Mouse (Mus musculus) intestine, embryonic 16.5 days (tissue): ENCODE measurements around the gene Mettl6. TPM values are rescaled to one million over a fixed set of nuclear protein-coding genes. Genes with fewer than 3 reads are reported as not detected.

Source experiments
- ATAC-seq: fragments of 200-750 bp; cut with Nextera tagmentation; 2 replicates; pipeline ENCODE4 v1.8.0; 2017; ENCODE audit warnings: moderate TSS enrichment, moderate library complexity
- H3K27ac ChIP-seq: fragments of 300-500 bp; sonication (generic); 2 replicates; pipeline ENCODE4 v1.5.1; 2014; ENCODE audit warnings: mild to moderate bottlenecking, low read length
- H3K27me3 ChIP-seq: fragments of 300-500 bp; sonication (generic); replicated peaks from 2 replicates; pipeline ENCODE4 v1.6.1; 2014; ENCODE audit warnings: low read length, control low read depth, mixed read lengths; ENCODE audit not compliant: control insufficient read depth, insufficient read depth
- H3K36me3 ChIP-seq: fragments of 300-500 bp; sonication (generic); 2 replicates; pipeline ENCODE4 v1.6.1; 2014; ENCODE audit warnings: low read length, control low read depth; ENCODE audit not compliant: control insufficient read depth, insufficient read depth
- H3K4me1 ChIP-seq: fragments of 300-500 bp; sonication (generic); 2 replicates; pipeline ENCODE4 v1.6.1; 2014; ENCODE audit warnings: low read length, control low read depth, mixed read lengths; ENCODE audit not compliant: control insufficient read depth, insufficient read depth
- H3K4me2 ChIP-seq: fragments of 300-500 bp; sonication (generic); 2 replicates; pipeline ENCODE4 v1.6.1; 2014; ENCODE audit warnings: low read depth, low read length, control low read depth
- H3K4me3 ChIP-seq: fragments of 300-500 bp; sonication (generic); 2 replicates; pipeline ENCODE4 v1.5.1; 2014; ENCODE audit warnings: mild to moderate bottlenecking, low read length
- H3K9ac ChIP-seq: fragments of 300-500 bp; sonication (generic); 2 replicates; pipeline ENCODE4 v1.6.1; 2014; ENCODE audit warnings: low read depth, low read length
- H3K9me3 ChIP-seq: fragments of 300-500 bp; sonication (generic); 2 replicates; pipeline ENCODE4 v1.6.1; 2016; ENCODE audit warnings: low read length, control low read depth; ENCODE audit not compliant: control insufficient read depth
- WGBS: fragments of 180-500 bp; shearing (Covaris S2); extraction: QIAGEN DNeasy Blood & Tissue Kit; methylation state at CpG from one replicate; pipeline ENCODE4 v1.1.7; 2014; 5-methylcytosine and 5-hydroxymethylcytosine counted together
- polyA plus RNA-seq: library from polyadenylated mRNA; unstranded; fragments of >200 nt; fragmentation: Nextera tagmentation; extraction: Ambion mirVana; gene quantifications from 2 replicates; pipeline ENCODE4 v1.2.1, GENCODE M21; 2015

Gene Mettl6
- polyA plus RNA-seq, 1 experiment from 2014 or later, result 44.6 TPM

DNA sequence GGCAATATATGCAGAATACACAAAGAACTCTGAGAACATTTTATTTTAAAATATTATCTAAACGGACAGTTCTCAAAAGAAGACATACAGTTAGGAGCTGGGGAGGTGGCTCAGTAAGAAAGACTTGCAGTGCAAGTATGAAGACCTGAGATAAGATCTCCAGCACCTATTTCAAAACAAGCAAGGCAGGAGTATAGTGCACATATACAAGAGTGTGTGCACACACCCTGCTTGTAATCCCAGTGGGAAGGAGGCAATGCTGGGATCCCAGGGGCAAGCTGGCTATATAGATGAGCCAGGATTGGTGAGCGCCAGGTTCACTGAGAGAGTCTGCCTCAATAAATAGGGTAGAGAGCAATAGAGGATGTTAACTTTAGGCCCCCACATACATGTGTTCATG is 21.1 kb upstream of the Mettl6 start:
- 82% methylated on average over 2 of the region's 2 CpGs for WGBS
- Histone ChIP-seq H3K9me3 (no peaks in the 10 kb centered on the region), H3K36me3 (no peaks in the 10 kb centered on the region), H3K27me3 (no peaks in the 10 kb centered on the region), H3K27ac (no peak overlapping the region), H3K4me1 (no peaks in the 10 kb centered on the region), H3K4me2 (no peak overlapping the region), H3K4me3 (no peak overlapping the region), H3K9ac (no peak overlapping the region)
- ATAC-seq, result no peak

GRCm38 (mm10) chr14:31510322-31510721 is 15.5 kb upstream of the Mettl6 start:
- Histone ChIP-seq H3K4me3 (no peak overlapping the region), H3K27ac (no peak overlapping the region), H3K9ac (no peak overlapping the region), H3K36me3 (peaks cover 11% of the 10 kb centered on the region), H3K27me3 (no peaks in the 10 kb centered on the region), H3K4me2 (no peak overlapping the region), H3K4me1 (no peaks in the 10 kb centered on the region), H3K9me3 (no peaks in the 10 kb centered on the region)
- no peak for ATAC-seq
- 83% methylated on average over 3 of the region's 3 CpGs for WGBS

- 93% methylated on average over 2 of the region's 2 CpGs for WGBS
- Histone ChIP-seq H3K9ac (no peak overlapping the region), H3K4me1 (no peaks in the 10 kb centered on the region), H3K27me3 (no peaks in the 10 kb centered on the region), H3K4me3 (no peak overlapping the region), H3K9me3 (no peaks in the 10 kb centered on the region), H3K27ac (no peak overlapping the region), H3K4me2 (no peak overlapping the region), H3K36me3 (peaks cover 12% of the 10 kb centered on the region)
- ATAC-seq, result no peak
Measured at GRCm38 (mm10) chr14:31509911-31510310, 15.1 kb upstream of the Mettl6 start.

DNA sequence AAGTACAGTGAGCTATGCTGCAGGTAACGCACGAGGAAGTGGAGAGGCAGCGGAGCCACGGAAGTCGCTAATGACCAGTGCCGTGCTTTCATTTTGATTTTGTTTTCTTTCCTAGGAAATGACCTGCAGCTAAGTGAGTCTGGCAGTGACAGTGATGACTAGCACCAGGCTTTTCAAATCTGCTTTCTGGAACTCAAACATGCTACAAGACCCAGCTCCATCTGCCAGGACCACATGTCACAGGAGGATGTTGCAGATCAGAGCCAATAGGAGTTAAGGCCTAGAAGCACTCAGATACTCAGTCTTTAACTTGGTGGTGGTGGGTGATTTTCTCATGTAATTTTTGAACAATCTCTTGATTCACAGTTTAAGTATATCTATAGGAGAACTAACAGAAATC is 11.6 kb upstream of the Mettl6 start:
- Histone ChIP-seq H3K4me2 (no peak overlapping the region), H3K27me3 (no peaks in the 10 kb centered on the region), H3K27ac (no peak overlapping the region), H3K36me3 (peaks cover 20% of the 10 kb centered on the region), H3K9ac (no peak overlapping the region), H3K4me3 (no peak overlapping the region), H3K4me1 (no peaks in the 10 kb centered on the region), H3K9me3 (no peaks in the 10 kb centered on the region)
- 93% methylated on average over 6 of the region's 6 CpGs for WGBS
- ATAC-seq, result no peak

- H3K9me3 ChIP-seq, result no peaks in the 10 kb centered on the region
- ATAC-seq, result no peak
- no peak overlapping the region for H3K4me2 ChIP-seq
- H3K27me3 ChIP-seq, result no peaks in the 10 kb centered on the region
- 88% methylated on average over 13 of the region's 13 CpGs for WGBS
- no peak overlapping the region for H3K4me3 ChIP-seq
- no peak overlapping the region for H3K9ac ChIP-seq
- peaks cover 17% of the 10 kb centered on the region for H3K36me3 ChIP-seq
- H3K27ac ChIP-seq, result no peak overlapping the region
- H3K4me1 ChIP-seq, result no peaks in the 10 kb centered on the region
Measured at GRCm38 (mm10) chr14:31503406-31503805, 8.6 kb upstream of the Mettl6 start.

- Histone ChIP-seq H3K27me3 (no peaks in the 10 kb centered on the region), H3K27ac (no peak overlapping the region), H3K36me3 (peaks cover 5% of the 10 kb centered on the region), H3K4me1 (peaks cover 10% of the 10 kb centered on the region), H3K9me3 (no peaks in the 10 kb centered on the region), H3K4me3 (no peak overlapping the region), H3K4me2 (no peak overlapping the region), H3K9ac (no peak overlapping the region)
- ATAC-seq, result no peak
- WGBS, result 89% methylated on average over 1 of the region's 1 CpGs
Measured at GRCm38 (mm10) chr14:31499526-31499925, 4.7 kb upstream of the Mettl6 start.

GRCm38 (mm10) chr14:31496241-31496646 is 1.4 kb upstream of the Mettl6 start:
- H3K27ac ChIP-seq, result no peak overlapping the region
- H3K36me3 ChIP-seq, result peaks cover 4% of the 10 kb centered on the region
- no peaks in the 10 kb centered on the region for H3K9me3 ChIP-seq
- 30% methylated on average over 7 of the region's 7 CpGs for WGBS
- peak; percentile 26; the same call in 1 of the 2 replicates for ATAC-seq
- peak overlapping the region; percentile 83 for H3K9ac ChIP-seq
- peak overlapping the region; percentile 67 for H3K4me3 ChIP-seq
- peaks cover 18% of the 10 kb centered on the region for H3K4me1 ChIP-seq
- peak overlapping the region; percentile 77 for H3K4me2 ChIP-seq
- no peaks in the 10 kb centered on the region for H3K27me3 ChIP-seq

- no peak for ATAC-seq
- peaks cover 18% of the 10 kb centered on the region for H3K4me1 ChIP-seq
- H3K36me3 ChIP-seq, result peaks cover 4% of the 10 kb centered on the region
- no peaks in the 10 kb centered on the region for H3K9me3 ChIP-seq
- peak overlapping the region; percentile 83 for H3K9ac ChIP-seq
- 0 out of 2 replicates have a peak overlapping the region, but pooled peaks have one; percentile 33 for H3K27ac ChIP-seq
- peak overlapping the region; percentile 67 for H3K4me3 ChIP-seq
- H3K27me3 ChIP-seq, result no peaks in the 10 kb centered on the region
- H3K4me2 ChIP-seq, result peak overlapping the region; percentile 77
- WGBS, result 2% methylated on average over 8 of the region's 8 CpGs
Measured at GRCm38 (mm10) chr14:31495538-31495937, 698 bp upstream of the Mettl6 start.

DNA sequence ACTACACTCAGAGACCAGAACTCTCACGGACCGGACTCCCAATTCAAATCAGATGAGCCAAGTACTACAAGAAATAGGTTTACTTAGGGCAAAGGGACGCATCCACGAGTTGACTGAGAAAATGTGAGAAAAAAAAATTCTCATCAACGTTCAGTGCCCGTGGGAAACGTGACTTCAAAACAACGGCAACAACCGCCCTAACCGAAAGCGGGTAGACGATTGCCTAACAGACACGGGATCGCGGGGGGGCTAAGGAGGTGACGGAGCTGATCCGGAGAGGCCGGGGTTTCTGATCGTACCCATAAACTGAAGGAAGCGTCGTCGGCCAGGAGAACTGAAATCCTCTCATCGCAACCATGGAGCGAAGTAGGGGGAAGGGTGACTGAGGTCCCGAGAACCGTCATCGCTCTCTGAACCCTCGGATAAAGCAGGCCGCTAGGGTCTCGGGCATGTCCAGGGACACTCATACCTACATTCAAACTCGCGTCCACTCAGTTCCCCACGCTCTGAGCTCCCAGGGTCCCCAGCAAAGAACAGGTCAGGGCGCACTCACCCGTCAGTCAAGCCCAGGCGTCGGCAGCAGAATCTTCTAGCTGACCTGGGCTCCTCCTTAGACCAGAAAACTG is 378 bp downstream of the Mettl6 start, which contains the start of gene Eaf1:
Gene Eaf1 (plus strand): TSS at position 51 of the 626 bp plus-strand sequence.
- Histone ChIP-seq H3K4me3 (peak within 1 kb of the TSS; percentile 67), H3K9ac (peak within 1 kb of the TSS; percentile 83), H3K27me3 (no peaks in the 10 kb centered on the region), H3K4me2 (peak within 1 kb of the TSS; percentile 81), H3K36me3 (peaks cover 5% of the 10 kb centered on the region), H3K27ac (peak within 1 kb of the TSS; percentile 85), H3K9me3 (no peaks in the 10 kb centered on the region), H3K4me1 (peaks cover 18% of the 10 kb centered on the region)
- peak; percentile 66 for ATAC-seq
- 1% methylated on average over 37 of the region's 37 CpGs for WGBS

- Histone ChIP-seq H3K27me3 (no peaks in the 10 kb centered on the region), H3K27ac (no peak overlapping the region), H3K4me2 (peak overlapping the region; percentile 81), H3K4me1 (peaks cover 18% of the 10 kb centered on the region), H3K36me3 (peaks cover 7% of the 10 kb centered on the region), H3K4me3 (peak overlapping the region; percentile 67), H3K9me3 (no peaks in the 10 kb centered on the region), H3K9ac (peak overlapping the region; percentile 83)
- WGBS, result 25% methylated on average over 9 of the region's 9 CpGs
- ATAC-seq, result no peak
Measured at GRCm38 (mm10) chr14:31493901-31494300, 939 bp downstream of the Mettl6 start.
